Mouse (Mus musculus): ENCODE results near the gene Col8a2. TPM values are rescaled to one million over a fixed set of nuclear protein-coding genes. Genes with fewer than 3 reads are reported as not detected.
A peak's percentile ranks its signal among the peaks of the same experiment; 100 is the strongest.

Col8a2 gene
- polyA plus RNA-seq, 1 experiment: 40.4 TPM

DNA sequence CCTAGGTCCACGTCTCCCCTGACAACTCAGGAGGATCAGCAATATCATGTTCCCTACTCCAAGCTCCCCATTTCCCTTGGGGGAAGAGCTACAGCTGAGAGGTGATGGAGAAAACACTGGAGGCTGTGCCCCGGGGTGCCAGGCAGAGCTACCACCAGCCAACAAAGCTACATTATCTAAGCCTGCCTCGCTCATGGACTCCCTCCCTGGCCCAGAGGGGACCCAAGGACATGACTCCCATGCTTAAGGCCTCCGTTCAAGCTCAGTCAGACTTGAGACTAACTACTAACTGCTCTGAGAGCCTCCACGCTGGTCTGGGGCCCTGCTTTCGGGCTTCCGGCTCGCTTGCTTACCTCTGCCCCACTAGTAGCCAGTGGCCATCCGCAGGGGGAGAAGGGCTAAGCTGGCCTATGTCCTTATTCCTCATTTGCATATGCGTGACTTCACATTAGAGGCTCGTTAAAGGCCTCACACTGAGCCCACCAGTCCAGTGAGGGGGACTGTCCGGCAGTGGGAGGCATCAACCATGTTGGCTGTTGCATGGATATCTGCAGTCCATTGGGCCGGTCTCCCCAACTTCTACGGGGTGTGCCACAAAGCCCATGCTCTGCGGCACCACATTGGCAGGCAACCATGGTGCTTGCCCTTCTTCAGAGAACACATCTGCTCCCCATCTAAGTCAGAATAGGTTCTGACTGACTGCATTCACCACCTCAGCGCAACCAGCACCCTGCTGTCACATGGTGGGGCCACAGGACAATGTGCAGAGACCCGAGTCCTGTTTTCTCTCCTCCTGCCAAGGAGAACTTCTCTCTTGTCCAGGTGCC lies 34.0 kb upstream of the Col8a2 start:
- H3K4me3 ChIP-seq (ENCODE audit: insufficient read depth, low read length): no peak overlapping the region
- peaks cover 21% of the 10 kb centered on the region for H3K4me1 ChIP-seq (ENCODE audit: control insufficient read depth, insufficient read depth, low read length)
- no peak overlapping the region for H3K27ac ChIP-seq (ENCODE audit: insufficient read depth, low read length)

GRCm38 (mm10) chr4:126253637-126254272 lies 32.8 kb upstream of the Col8a2 start:
- Histone ChIP-seq H3K4me1 (ENCODE audit: control insufficient read depth, insufficient read depth, low read length) (peaks cover 19% of the 10 kb centered on the region), H3K27ac (ENCODE audit: insufficient read depth, low read length) (no peak overlapping the region), H3K4me3 (ENCODE audit: insufficient read depth, low read length) (peak overlapping the region; percentile 96)
- TF ChIP-seq POLR2A (IDR thresholded peaks at IDR 0.05; ENCODE audit: low read depth, low read length) (no peak), CTCF (IDR thresholded peaks at IDR 0.05; ENCODE audit: borderline replicate concordance, insufficient read depth, low read length) (no peak)

More for the DNA sequence above, 34.0 kb upstream of the Col8a2 start:
- TF ChIP-seq CTCF (IDR thresholded peaks at IDR 0.05; ENCODE audit: borderline replicate concordance, insufficient read depth, low read length) (no peak), POLR2A (IDR thresholded peaks at IDR 0.05; ENCODE audit: low read depth, low read length) (no peak)

DNA sequence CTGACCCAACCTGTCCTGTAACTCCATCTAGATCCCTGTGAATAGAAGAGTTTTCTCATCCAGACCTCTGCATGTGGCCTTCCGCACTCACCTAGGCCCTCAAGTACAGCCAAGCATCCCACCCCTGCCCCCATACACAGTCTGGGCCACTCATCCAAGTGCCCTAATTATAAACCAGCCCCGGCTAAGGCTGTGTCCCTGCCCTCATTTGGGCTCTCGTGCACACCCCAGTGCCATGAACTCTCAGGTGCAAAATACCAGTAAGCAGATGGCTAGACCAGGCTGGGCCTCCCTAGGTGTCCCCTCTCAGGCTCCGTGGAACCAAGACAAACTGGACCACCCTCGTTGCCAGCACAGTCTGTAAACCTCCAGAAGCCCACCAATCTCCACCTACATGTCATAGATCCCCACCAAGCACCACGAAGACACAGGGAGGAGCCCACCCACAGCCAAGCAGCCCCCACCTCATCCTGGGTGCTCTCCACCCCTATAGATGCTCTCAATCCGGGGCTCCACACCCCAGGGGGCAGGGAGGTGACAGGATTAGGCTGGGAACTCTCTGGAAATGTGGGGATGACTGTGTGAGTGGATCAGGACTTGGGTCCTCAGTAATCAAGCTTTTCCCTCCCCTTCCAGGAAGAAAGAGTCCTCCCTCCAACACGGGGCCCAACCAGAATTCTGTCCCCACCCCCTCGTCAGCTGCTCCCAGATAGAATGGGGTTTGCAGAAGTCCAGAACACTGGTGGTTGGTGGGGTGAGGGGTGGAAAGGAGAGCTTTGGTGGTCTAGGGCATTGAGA lies 32.1 kb upstream of the Col8a2 start:
- Histone ChIP-seq H3K27ac (ENCODE audit: insufficient read depth, low read length) (no peak overlapping the region), H3K4me1 (ENCODE audit: control insufficient read depth, insufficient read depth, low read length) (peaks cover 24% of the 10 kb centered on the region), H3K4me3 (ENCODE audit: insufficient read depth, low read length) (peak overlapping the region; percentile 96)
- TF ChIP-seq CTCF (IDR thresholded peaks at IDR 0.05; ENCODE audit: borderline replicate concordance, insufficient read depth, low read length): no peak
- peak; percentile 71 for TF ChIP-seq POLR2A (IDR thresholded peaks at IDR 0.05; ENCODE audit: low read depth, low read length)

DNA sequence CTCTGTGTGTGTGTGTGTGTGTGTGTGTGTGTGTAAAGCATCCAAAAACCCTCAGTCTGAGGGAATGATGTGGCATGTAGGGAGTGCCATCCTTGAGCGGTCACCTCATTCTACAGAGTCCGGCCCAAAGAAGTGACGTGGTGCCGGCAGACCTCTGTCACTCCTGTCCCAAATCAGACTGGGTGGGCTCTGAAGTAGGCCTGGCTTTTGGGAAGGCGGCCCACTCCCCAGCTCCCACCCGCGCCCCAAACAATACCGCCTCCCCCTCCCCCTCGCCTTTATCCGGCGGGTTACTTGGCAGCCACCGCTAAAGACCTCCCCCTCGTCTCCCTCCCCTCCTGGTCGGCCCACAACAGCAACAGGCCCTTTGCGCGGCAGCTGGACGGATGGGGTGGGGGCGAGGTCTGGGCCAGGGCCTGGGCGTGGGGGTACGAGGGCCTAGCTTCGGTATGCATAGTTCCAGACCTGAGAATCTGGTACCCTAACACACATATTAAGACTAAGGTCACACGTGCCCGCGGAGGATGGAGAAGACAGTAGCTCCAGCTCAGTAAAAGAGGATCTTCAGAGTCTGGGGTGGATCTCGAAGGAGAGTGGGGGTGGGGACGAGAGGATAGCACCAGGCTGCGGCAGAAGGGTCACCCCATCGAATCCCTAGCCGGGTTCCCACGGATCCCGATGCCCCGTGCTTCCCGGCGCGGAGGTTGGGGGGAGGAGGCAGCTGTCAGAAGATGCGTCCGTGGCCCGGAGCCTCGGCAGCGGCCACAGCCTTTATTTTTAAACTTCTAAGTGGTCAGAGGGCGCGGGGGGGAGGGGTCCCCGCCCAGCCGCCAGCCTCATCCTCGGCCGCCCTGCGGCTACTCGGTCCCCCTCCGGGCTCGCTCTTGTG lies 31.2 kb upstream of the Col8a2 start:
- TF ChIP-seq POLR2A (IDR thresholded peaks at IDR 0.05; ENCODE audit: low read depth, low read length) (no peak), CTCF (IDR thresholded peaks at IDR 0.05; ENCODE audit: borderline replicate concordance, insufficient read depth, low read length) (no peak)
- Histone ChIP-seq H3K4me1 (ENCODE audit: control insufficient read depth, insufficient read depth, low read length) (peaks cover 24% of the 10 kb centered on the region), H3K4me3 (ENCODE audit: insufficient read depth, low read length) (peak overlapping the region; percentile 96), H3K27ac (ENCODE audit: insufficient read depth, low read length) (peak overlapping the region; percentile 61)

DNA sequence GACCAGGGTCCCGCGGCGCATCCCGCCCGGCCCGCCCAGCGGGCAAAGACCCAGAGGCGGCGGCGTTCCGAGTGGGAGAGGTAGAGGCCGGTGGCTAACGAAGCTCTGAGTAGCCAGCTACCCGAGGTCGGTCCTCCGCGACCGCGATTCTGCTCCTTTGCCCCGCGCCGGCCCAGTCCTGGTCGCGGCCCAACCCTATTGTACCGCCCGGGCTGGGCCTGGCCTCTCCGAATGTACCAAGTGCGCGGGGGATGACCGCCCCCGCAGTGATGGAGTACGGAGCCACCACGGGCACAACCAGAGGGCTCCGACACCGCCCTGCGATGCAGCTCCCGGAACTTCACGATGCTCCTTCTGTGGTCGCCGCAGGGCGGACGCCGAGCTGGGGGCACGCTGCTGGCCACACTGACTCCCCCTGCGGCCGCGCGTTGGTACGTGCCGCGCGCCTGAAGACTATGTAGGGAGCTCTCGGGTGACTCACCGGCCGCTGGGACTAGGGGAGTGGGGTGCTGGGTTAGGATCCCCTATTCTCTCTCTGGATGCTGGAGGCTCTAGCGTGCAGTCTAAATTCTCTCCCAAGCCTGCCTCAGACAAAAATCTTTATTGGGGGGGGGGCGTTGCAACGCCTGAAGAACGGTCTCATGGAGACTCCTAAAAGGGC lies 30.3 kb upstream of the Col8a2 start, which contains the start of gene Map7d1:
Gene Map7d1 (minus strand): TSS at position 213 of the 661 bp plus-strand sequence.
- H3K27ac ChIP-seq (ENCODE audit: insufficient read depth, low read length): peak within 1 kb of the TSS; percentile 92
- TF ChIP-seq CTCF (IDR thresholded peaks at IDR 0.05; ENCODE audit: borderline replicate concordance, insufficient read depth, low read length): no peak
- peak; percentile 99 for TF ChIP-seq POLR2A (IDR thresholded peaks at IDR 0.05; ENCODE audit: low read depth, low read length)
- H3K4me1 ChIP-seq (ENCODE audit: control insufficient read depth, insufficient read depth, low read length): peaks cover 15% of the 10 kb centered on the region
- peak within 1 kb of the TSS; percentile 96 for H3K4me3 ChIP-seq (ENCODE audit: insufficient read depth, low read length)

DNA sequence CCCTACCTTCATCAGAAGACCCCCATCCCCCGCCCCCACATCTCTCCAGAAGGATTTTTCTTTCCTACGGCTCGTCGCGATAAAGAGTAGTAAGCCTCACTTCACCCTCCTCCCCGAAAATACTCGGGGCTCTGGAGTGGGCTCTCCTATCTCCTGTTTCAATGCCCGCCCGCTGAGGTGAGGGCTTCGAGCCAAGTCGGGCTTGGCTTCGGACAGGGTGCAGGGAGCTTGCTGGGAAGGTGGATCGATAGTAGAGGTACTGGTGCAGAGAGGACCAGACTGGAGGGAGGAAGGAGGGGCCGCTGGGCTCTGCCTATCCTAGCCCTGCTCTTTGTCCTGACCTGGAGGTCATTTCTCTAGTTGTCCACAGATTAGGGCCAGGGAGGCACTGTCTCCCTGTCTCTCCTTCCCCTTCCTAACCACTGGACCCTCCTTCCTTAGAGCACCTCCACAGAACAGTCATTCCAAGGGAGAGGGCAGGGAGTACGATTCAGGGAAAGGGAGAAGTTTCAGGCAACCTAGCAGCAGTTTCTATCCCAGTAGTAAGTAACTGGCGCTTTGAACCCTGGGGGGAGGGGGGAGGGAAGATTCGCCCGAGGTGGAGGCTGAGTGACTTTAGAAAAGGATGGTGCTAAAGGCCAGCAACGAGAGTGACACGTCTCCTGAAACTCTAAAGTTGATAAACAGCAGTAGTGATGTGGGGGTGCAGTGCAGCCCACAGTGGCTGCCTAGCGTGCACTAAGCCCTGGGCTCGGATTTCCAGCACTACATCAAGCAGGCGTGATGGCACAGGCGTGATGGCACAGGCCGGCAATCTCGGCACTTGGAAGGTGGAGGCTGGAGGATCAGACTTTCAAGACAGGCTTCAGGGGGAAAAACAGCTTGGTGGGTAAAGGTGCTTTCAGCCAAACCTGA lies 29.4 kb upstream of the Col8a2 start:
- Histone ChIP-seq H3K4me1 (ENCODE audit: control insufficient read depth, insufficient read depth, low read length) (peaks cover 9% of the 10 kb centered on the region), H3K27ac (ENCODE audit: insufficient read depth, low read length) (peak overlapping the region; percentile 92), H3K4me3 (ENCODE audit: insufficient read depth, low read length) (peak overlapping the region; percentile 96)
- TF ChIP-seq CTCF (IDR thresholded peaks at IDR 0.05; ENCODE audit: borderline replicate concordance, insufficient read depth, low read length) (no peak), POLR2A (IDR thresholded peaks at IDR 0.05; ENCODE audit: low read depth, low read length) (peak; percentile 52)

DNA sequence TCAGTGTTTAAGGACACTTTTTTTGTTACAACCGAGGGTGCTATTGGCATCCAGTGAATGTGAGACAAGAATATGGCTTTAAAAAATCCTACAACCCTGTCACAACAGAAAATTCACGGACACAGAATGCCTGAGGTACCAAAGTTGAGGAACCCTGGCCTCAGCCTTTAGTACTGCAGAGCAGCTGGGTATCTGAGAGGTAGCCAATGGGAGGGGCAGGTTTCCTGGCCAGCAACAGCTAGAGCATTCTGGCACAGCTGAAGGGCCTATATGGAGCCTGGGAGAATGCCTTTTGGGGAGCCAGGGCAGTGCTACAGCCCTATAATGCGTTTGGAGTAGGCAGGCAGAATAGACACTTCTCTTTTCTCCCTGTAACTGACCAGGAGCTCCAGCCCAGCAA lies 27.5 kb upstream of the Col8a2 start:
- Histone ChIP-seq H3K4me1 (ENCODE audit: control insufficient read depth, insufficient read depth, low read length) (peaks cover 14% of the 10 kb centered on the region), H3K4me3 (ENCODE audit: insufficient read depth, low read length) (no peak overlapping the region), H3K27ac (ENCODE audit: insufficient read depth, low read length) (peak overlapping the region; percentile 99)
- no peak for TF ChIP-seq POLR2A (IDR thresholded peaks at IDR 0.05; ENCODE audit: low read depth, low read length)
- no peak for TF ChIP-seq CTCF (IDR thresholded peaks at IDR 0.05; ENCODE audit: borderline replicate concordance, insufficient read depth, low read length)

Data from embryonic fibroblast, embryonic 13.5 days (primary cell).